In the genomic region with DNA sequence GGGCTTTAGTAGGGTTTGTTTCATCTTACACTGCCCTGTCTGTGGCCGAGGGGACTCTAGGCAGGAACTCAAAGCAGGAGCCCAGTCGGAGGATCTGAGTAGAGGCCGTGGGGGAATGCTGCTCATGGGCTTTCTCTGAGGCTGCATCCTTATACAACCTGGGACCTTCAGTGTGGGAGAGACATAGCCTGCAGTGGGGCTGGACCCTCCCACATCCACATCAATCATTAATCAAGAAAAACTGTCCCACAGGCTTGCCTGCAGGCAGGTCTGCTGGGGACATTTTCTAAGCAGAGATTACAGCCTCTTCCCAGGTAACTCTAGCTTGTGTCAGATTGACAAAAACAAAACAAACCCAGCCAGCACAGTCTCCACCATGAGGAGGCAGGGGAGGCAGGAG, we compare ENCODE assay signal across 22 mouse cellular contexts. TPM values are rescaled to one million over a fixed set of nuclear protein-coding genes. Genes with fewer than 3 reads are reported as not detected.
DNase-seq lines count a peak whose midpoint lies in the region; ATAC-seq lines count a peak whose summit lies in the region.
"Had no signal": no experiment of that assay in that cellular context is flagged by ENCODE, and none has a peak within 500 bp of the region (broad histone marks: within the 10 kb centered on the region; RNA-seq: fewer than 3 reads in every experiment).

No protein-coding gene starts in this region.

- peak overlapping the region; percentile 7; the same call in 1 of the 2 replicates for H3K27ac ChIP-seq in liver, embryonic 12.5 days
- peak overlapping the region; percentile 8; the same call in 1 of the 2 replicates for H3K27ac ChIP-seq in kidney, embryonic 14.5 days (ENCODE audit: low read depth, low read length)
- H3K27ac ChIP-seq: forebrain, embryonic 10.5 days; heart, embryonic 13.5 days; hindbrain, embryonic 14.5 days; limb, embryonic 12.5 days; lung, embryonic 15.5 days; macrophage; midbrain, embryonic 10.5 days had no signal

- H3K4me2 ChIP-seq in liver, embryonic 12.5 days: no peak overlapping the region
- H3K4me2 ChIP-seq in kidney, embryonic 14.5 days (replicated peaks; ENCODE audit: low read depth, low read length): no peak overlapping the region
- H3K4me2 ChIP-seq: heart, embryonic 13.5 days; hindbrain, embryonic 14.5 days; limb, embryonic 12.5 days; lung, embryonic 15.5 days had no signal

- H3K36me3 ChIP-seq in liver, embryonic 12.5 days: peaks cover 20% of the 10 kb centered on the region
- peaks cover 34% of the 10 kb centered on the region; the same call in 1 of the 2 replicates for H3K36me3 ChIP-seq in kidney, embryonic 14.5 days (ENCODE audit: control insufficient read depth, insufficient read depth, low read length)

- ATAC-seq in liver, embryonic 12.5 days: no peak
- ATAC-seq in kidney, embryonic 14.5 days (ENCODE audit: low FRiP score, low TSS enrichment): peak; percentile 53
- no peak for ATAC-seq in cerebellum, adult (ENCODE audit: insufficient number of reproducible peaks, low FRiP score, low TSS enrichment)

- DNase-seq in liver: no peak
- DNase-seq in kidney, postnatal 4 days: peak; percentile 30 to 52
- DNase-seq in right cerebral cortex, adult 2 months (ENCODE audit: low spot score in 2 of 2): no peak
- no peak for DNase-seq in embryo, embryonic 10 days (ENCODE audit: low spot score)
- DNase-seq: adrenal gland, postnatal 36 days; cerebellum, adult 18-20 months; cerebellum, postnatal 25 days; layer of hippocampus, adult 9-11 months; retina, postnatal 1 day; right cerebral cortex, postnatal 4 days; thymus, postnatal 25 days had no signal

- H3K9me3 ChIP-seq in liver, embryonic 12.5 days (replicated peaks): no peaks in the 10 kb centered on the region
- H3K9me3 ChIP-seq in kidney, embryonic 14.5 days (ENCODE audit: control insufficient read depth, low read length): no peaks in the 10 kb centered on the region
- H3K9me3 ChIP-seq: forebrain, embryonic 10.5 days; heart, embryonic 13.5 days; limb, embryonic 12.5 days; lung, embryonic 15.5 days; midbrain, embryonic 10.5 days had no signal

- H3K4me3 ChIP-seq in liver, embryonic 12.5 days: no peak overlapping the region
- no peak overlapping the region for H3K4me3 ChIP-seq in kidney, embryonic 14.5 days (ENCODE audit: low read length)
- H3K4me3 ChIP-seq: forebrain, embryonic 10.5 days; heart, embryonic 13.5 days; limb, embryonic 12.5 days; lung, embryonic 15.5 days; midbrain, embryonic 10.5 days had no signal

- H3K27me3 ChIP-seq in liver, embryonic 12.5 days (replicated peaks): no peaks in the 10 kb centered on the region
- H3K27me3 ChIP-seq in kidney, embryonic 14.5 days (ENCODE audit: control insufficient read depth, insufficient read depth, low read length): no peaks in the 10 kb centered on the region
- H3K27me3 ChIP-seq: CH12.LX; heart, embryonic 13.5 days; limb, embryonic 12.5 days; lung, embryonic 15.5 days had no signal

- H3K9ac ChIP-seq in liver, embryonic 12.5 days: no peak overlapping the region
- H3K9ac ChIP-seq in kidney, embryonic 14.5 days (ENCODE audit: low read depth, low read length): no peak overlapping the region
- H3K9ac ChIP-seq: heart, embryonic 13.5 days; hindbrain, embryonic 14.5 days; limb, embryonic 12.5 days; lung, embryonic 15.5 days had no signal

- H3K4me1 ChIP-seq in liver, embryonic 12.5 days: peaks cover 40% of the 10 kb centered on the region
- H3K4me1 ChIP-seq in kidney, embryonic 14.5 days (ENCODE audit: control insufficient read depth, insufficient read depth, low read length): peaks cover 23% of the 10 kb centered on the region
- H3K4me1 ChIP-seq: forebrain, embryonic 10.5 days had no signal

- WGBS in liver, embryonic 12.5 days (ENCODE audit: insufficient replicate concordance): 70% methylated on average over 3 of the region's 3 CpGs
- WGBS in kidney, embryonic 14.5 days: 20% methylated on average over 3 of the region's 3 CpGs

RNA-seq across cellular contexts. Expression of a gene that starts 38.9 kb away (rescaled TPM):
- polyA plus RNA-seq in liver, embryonic 12.5 days (2016; fragmentation: Nextera tagmentation; extraction: Ambion mirVana): 19.0 and 19.5 TPM in 2 replicates
- polyA plus RNA-seq in kidney, embryonic 14.5 days (2014; fragmentation: Nextera tagmentation; extraction: Ambion mirVana): 28.3 and 35.6 TPM in 2 replicates

Comparison
In these comparisons a context has a peak if more than half of its experiments do, and no peak if none do; other contexts are left out.
1. DNase-seq: peak in kidney, postnatal 4 days (2 of 2); none in liver (single experiment), right cerebral cortex, adult 2 months (0 of 2) and embryo, embryonic 10 days (single experiment).